Mouse (Mus musculus) embryonic fibroblast, embryonic 13.5 days (primary cell): ENCODE results near the gene Slc20a1.

Experiments
- CTCF ChIP-seq: IDR thresholded peaks from 2 replicates; pipeline ENCODE4 v1.5.1; 2011; ENCODE audit warnings: mild to moderate bottlenecking, control low read depth, low read length, moderate library complexity, borderline replicate concordance; ENCODE audit not compliant: insufficient read depth
- POLR2A ChIP-seq: IDR thresholded peaks from 2 replicates; pipeline ENCODE4 v1.6.1; 2011; ENCODE audit warnings: low read depth, mild to moderate bottlenecking, control low read depth, low read length, moderate library complexity

DNA sequence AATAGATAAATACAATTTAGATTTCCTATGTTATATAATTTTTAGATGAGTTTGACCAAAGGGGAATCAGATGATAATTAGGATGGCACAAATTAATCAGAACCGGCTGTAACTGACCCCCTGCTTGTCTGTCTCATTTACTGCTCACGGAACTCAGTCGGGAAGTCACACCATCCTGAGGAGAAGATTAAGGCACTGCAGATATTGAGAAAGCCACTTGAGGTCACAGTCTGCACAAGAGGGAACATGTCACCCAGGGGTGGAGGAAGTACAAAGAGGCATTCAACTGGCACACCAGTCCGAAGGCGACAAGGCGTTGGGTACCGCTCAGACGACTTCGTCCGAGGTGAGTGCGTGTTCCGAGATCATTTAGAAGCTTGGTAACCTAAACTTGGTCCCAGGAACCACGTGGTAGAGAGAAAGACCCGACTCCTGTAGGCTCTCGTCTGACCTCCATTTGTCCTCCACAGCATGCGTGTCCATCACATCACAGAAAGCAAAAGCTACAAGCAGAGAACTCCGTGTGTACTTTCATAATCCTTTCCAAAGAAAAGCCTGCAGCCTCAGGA, 26.8 kb downstream of the Slc20a1 start:
- TF ChIP-seq CTCF (no peak), POLR2A (no peak)
